Mouse (Mus musculus) MEL (cell line): ENCODE data around the gene Gm28729.

Experiments
- CTCF ChIP-seq, 3 experiments: IDR thresholded peaks in 2 of 3; conservative IDR thresholded peaks in 1 of 3; 2 replicates each; pipeline ENCODE4 v1.5.1; 2011 to 2012; ENCODE audit warnings: low read length in 3 of 3, low read depth in 2 of 3, mild to moderate bottlenecking in 2 of 3, improper control_type of control experiment in 1 of 3, inconsistent platforms in 1 of 3, mixed read lengths in 1 of 3, moderate library complexity in 1 of 3; ENCODE audit not compliant: control insufficient read depth in 1 of 3, insufficient read depth in 1 of 3, poor library complexity in 1 of 3, severe bottlenecking in 1 of 3
- ELF1 ChIP-seq: IDR thresholded peaks from 2 replicates; pipeline ENCODE4 v1.6.1; 2014; ENCODE audit warnings: low read depth, mild to moderate bottlenecking, inconsistent platforms, low read length, improper control_type of control experiment, moderate library complexity
- EP300 ChIP-seq, 2 experiments: IDR thresholded peaks; 2 replicates each; pipeline ENCODE4 v1.6.1; 2011; ENCODE audit warnings: improper control_type of control experiment in 2 of 2, low read length in 2 of 2, low read depth in 1 of 2, mild to moderate bottlenecking in 1 of 2
- KAT2A ChIP-seq: conservative IDR thresholded peaks from 2 replicates; pipeline ENCODE4 v1.6.1; 2012; ENCODE audit warnings: low read depth, low read length, improper control_type of control experiment, inconsistent platforms
- MAFK ChIP-seq: IDR thresholded peaks from 2 replicates; pipeline ENCODE4 v1.6.1; 2011; ENCODE audit warnings: low read depth, mild to moderate bottlenecking, low read length, improper control_type of control experiment, borderline replicate concordance
- MYC ChIP-seq: IDR thresholded peaks from 2 replicates; pipeline ENCODE4 v1.6.1; 2011; ENCODE audit warnings: low read depth, mild to moderate bottlenecking, low read length, improper control_type of control experiment, moderate library complexity
- POLR2A ChIP-seq, 2 experiments: IDR thresholded peaks; 2 replicates each; pipeline ENCODE4 v1.6.1; 2011 to 2012; ENCODE audit warnings: low read length in 2 of 2, mild to moderate bottlenecking in 2 of 2, control low read depth in 1 of 2, improper control_type of control experiment in 1 of 2, low read depth in 1 of 2, moderate library complexity in 1 of 2; ENCODE audit not compliant: control insufficient read depth in 1 of 2, insufficient read depth in 1 of 2, poor library complexity in 1 of 2
- RCOR1 ChIP-seq: IDR thresholded peaks from 2 replicates; pipeline ENCODE4 v1.6.1; 2012; ENCODE audit warnings: low read depth, mild to moderate bottlenecking, inconsistent platforms, low read length, improper control_type of control experiment
- USF1 ChIP-seq: IDR thresholded peaks from 2 replicates; pipeline ENCODE4 v1.6.1; 2014; ENCODE audit warnings: low read depth, mild to moderate bottlenecking, inconsistent platforms, low read length, improper control_type of control experiment, moderate library complexity
- ZC3H11A ChIP-seq: IDR thresholded peaks from 2 replicates; pipeline ENCODE4 v1.6.1; 2012; ENCODE audit warnings: low read depth, mild to moderate bottlenecking, inconsistent platforms, low read length, improper control_type of control experiment

DNA sequence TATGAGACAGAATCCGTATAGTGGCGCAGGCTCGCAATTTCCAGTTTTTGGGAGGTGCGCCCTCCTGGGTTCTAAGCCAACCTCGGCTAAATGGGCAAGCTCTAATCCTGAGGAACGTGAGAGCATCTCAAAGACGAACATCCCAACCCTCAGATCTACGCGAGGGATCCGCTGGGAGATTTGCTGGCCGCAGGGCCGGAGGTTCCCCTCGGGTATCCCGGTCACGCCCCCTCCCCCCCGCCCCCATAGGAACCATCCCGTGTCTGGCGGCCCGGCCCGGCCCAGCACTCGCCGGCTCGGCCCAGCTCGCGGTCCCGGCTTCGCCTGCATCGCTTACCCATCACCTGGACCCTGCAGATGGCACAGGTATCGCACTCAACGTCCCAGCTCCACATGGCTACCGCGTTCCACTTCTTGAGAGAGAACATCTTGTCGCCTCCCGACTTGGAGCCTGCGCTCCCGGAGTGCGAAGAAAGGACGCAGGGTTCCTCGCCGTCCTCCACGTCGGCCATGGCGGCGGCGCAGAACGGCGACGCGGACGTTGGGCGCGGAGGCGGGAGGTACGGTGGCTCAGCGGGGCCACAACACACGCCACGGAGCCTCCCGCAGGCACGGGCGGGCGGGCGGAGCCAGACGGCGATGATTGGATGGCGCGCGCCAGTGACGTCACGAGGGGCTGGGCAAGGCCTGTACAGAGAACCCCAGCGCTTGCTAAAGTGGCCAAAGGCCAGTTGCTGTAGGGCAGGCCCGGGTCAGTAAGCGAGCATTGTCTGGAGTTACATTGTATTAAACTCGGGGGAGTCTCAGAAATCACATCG is 46.8 kb downstream of the Gm28729 start, which contains the start of gene Rnf7:
- TF ChIP-seq USF1 (peak; percentile 58), RCOR1 (no peak), KAT2A (peak; percentile 77; the same call in 1 of the 2 replicates), POLR2A (IDR thresholded peaks at IDR 0.05; ENCODE audit: control insufficient read depth in 1 of 2, insufficient read depth in 1 of 2, low read depth in 1 of 2, low read length in 2 of 2, poor library complexity in 1 of 2) (peak; percentile 56 to 83; a peak in 2 of 4 replicates), EP300 (IDR thresholded peaks at IDR 0.05; ENCODE audit: low read depth in 1 of 2, low read length in 2 of 2) (peak in 1 of 2 experiments; percentile 33; a peak in 1 of 4 replicates), MYC (0 out of 2 replicates have a peak, but pooled peaks have one; percentile 35), ZC3H11A (no peak), ELF1 (peak; percentile 75), CTCF (IDR thresholded peaks at IDR 0.05 in 2 of 3, conservative IDR thresholded peaks at IDR 0.05 in 1 of 3; ENCODE audit: control insufficient read depth in 1 of 3, insufficient read depth in 1 of 3, low read depth in 2 of 3, low read length in 3 of 3, poor library complexity in 1 of 3, severe bottlenecking in 1 of 3) (no peak), MAFK (no peak)
